Mouse (Mus musculus) ovary, postnatal 14 days (tissue): ENCODE results near the gene Il33.
"Not testable (repeated sequence)": the region's sequence is repeated elsewhere in the genome, so short reads cannot be mapped to it uniquely, and the experiment has no call there.

Experiments
- DNase-seq: peaks from one replicate; pipeline ENCODE4 v3.0.0; 2022; ENCODE audit warnings: low spot score

Il33 gene

DNA sequence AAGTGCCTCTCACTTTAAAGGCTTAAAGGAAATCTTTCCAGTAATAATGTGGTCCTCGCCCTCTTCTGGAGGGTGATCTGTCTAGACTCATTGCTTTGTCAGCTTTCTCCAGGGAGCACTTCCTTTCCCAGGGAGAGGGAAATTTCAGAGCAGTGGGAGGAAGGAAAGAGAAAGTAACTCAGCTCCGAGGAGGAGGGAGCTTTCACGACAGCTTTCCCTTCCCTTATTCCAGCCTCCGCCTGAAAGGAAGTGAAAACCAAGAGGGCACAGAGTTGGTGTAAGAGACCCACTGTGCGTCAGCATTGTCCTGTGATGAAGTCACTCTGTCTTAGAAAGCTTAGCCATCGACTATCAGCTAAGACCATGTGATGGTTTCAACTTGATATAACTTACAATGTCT is 15.3 kb downstream of the Il33 start:
- DNase-seq: no peak

DNA sequence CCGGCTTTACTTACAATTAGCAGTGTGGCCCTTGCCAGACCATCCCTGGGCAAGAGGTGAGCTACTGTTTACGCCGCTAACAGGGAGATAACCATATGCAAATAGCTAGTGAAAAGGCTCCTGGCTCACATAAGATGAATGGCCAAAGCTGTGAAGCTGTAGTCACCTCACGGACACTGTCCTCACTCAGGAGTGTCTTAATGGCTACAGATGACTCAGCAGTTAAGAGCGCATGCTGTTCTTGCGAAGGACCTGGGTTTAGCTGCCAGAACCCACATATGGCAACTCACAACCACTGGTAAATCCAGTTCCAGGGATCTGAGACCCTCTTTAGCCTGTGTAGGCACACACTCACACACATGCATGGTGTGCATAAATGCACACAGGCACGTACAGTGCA is 16.3 kb downstream of the Il33 start:
- no peak for DNase-seq

DNA sequence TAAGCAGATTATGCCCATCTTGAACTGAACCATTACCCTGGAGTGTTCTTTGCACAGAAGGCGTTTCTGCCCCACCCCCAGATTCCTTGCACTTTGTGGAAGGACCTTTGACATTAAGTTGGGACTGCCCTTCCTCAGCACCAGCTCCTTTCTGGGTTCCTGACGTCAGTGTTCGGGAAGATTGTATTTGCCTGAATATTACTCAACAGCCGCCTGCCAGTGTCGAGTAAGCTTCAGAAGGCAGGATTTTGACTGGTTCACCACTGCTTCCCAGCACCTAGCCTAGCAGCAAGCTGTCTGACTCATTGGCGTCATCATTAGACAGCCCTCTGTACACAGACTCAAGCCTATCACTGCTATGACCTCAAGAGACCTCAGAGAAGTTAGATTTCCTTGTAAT is 17.4 kb downstream of the Il33 start:
- no peak for DNase-seq

DNA sequence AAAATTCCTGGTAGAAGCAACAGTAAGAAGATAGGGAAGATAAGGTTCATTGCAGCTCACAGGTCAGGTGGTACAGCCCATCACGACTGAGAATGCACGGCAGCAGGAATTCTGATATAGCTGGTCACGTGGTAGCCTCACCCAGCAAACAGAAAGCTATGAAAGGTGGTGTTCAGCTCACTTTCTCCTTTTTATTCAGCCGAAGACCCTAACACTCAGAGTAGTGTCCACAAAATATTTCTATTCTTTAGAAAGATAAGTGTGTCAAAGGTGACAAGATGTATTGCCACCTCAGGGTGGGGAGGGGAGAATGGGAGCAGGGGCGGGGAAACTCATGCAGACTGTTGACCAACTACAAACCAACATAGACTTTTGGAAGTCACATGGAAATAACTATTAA is 19.5 kb downstream of the Il33 start:
- DNase-seq: no peak

DNA sequence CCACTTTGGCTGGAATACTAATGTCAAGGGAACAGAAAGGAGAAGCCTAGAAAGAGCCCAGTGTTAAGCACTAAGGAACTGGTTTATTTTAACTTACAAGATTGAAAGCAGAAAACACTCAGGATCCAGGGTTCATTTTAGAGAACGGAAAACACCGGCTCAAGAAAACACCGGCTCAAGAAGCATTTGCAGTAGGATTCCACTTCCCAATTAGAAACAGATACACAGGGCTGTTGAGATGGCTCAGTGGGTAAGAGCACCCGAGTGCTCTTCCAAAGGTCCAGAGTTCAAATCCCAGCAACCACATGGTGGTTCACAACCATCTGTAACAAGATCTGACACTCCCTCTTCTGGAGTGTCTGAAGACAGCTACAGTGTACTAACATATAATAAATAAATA is 20.0 kb downstream of the Il33 start:
- DNase-seq: not testable (repeated sequence)

DNA sequence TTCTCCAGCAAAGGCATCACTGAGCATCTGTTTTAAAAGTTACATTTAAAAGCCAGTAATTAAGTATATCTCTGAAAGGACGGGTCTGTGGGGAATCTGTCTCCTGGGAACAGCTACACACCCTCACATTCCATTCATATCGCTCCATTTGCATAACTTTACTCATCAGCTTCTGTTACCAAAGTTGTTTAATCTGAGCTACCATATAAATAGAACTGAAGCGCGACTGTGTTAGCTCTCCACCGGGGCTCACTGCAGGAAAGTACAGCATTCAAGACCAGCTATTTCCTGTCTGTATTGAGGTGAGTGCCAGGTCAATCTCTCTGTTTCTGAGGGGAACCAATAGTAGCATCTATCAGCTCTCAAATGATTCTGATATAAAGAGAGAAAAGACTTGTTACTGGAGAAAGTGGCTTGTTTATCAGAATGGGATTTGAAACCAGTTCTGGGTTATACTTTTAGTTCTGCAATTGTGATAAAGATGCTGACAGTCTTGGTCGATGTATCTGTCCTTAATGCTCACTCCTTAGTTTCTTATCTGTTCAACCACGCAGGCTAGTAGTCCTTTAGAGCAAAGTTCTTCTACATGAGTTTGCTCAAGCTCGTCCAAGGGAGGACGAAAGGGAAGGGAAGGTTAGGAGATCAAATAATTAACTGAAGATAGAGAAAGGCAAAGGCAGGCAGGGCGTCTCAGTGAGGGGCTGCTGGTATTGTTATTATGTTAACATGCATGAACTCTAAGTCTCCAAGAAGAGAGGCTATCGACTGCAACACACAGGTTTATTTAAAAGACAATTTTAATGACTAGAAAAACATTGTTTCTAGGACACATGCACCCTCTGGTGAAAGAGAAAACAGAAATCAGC is 20.9 kb downstream of the Il33 start:
- DNase-seq: no peak

DNA sequence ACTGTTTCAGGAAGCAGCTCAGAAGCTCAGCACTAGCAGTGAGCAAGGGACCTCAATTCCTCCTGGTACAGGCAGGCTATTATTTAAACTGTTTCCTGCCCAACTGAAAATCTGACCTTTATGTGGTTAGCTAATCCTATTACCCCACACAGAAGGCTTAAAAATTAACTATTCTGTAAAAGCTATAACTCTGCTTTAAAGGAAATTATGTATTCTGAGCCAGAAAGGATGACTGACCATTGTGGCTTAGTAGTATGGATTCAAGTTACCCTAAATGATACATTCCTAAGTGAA is 21.5 kb downstream of the Il33 start:
- DNase-seq: no peak

DNA sequence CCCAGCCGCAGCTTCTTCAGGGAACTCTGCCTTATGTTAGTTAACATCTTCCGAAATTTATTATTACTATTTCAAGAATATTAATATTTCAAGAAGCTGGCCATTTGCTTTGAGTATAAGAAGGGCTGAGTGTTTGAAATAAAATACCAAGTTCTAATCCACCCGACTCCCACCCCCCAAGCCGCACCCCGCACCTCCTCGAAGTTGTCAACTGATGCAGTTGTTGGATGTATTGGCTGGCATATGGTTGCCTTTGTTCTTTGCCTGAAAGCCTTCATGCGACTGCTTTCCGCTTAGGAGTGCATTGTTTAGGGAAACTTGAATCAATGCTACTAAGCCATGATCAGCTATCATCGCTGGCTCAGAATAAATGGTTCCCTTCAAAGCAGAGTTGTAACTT is 22.1 kb downstream of the Il33 start:
- DNase-seq: no peak

DNA sequence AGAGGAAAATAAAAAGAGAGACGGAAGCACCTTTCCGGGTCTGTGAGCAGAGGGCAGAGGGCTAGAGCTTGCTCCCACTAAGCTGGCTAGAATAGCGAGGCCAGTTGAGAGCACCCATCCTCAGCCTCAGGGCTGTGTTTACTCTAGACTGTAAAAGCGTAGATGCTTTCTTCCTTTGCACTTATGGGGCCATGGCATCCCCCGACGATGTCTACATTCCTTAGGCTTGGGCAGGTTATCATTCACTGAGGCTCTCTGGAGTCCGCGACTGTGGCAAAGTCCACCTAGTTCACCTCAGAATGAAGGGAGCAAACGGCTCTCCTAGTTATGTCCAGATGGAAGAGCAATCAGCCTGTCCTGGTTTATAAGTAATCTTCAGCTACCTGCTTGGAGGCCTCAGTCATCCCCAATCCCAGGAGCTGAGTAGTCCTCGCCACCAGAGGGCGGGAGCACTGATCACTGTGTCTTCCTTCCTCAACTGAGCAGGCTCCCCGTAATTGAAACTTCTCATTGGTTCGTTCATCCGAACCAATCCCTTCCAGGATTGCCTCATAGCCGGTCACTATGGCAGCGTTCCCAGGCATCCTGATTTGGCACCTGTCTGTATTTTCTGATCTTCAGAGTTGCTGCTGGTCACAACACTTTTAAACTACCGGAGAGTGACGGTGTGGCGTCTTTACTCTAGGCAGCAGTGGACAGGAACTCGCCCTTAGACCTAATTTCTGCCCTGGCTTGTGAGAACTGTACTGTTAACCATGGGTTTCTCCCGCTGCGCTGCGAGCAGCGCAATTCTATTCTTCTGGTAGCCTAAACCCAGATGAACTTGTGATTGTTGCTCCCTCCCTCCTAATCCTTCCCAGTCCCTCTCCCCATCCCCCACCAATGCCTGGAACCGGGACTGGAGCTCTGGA is 23.2 kb downstream of the Il33 start:
- peak; percentile 66 for DNase-seq

DNA sequence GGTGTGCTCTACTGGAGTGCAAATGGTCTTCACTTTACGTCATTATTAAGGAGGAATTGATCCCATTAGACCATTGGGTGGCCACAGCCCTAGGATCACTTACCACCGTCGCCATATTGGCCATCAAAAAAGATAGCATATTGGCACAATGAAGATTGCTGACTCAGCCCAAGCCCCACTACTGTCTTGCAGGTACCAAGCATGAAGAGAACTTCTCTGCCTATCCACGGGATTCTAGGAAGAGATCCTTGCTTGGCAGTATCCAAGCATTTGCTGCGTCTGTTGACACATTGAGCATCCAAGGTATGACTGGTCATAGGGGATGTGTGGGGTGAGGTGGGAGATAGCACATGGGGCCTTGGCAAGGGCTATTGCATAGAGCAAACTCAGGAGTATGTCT is 27.6 kb downstream of the Il33 start:
- no peak for DNase-seq

DNA sequence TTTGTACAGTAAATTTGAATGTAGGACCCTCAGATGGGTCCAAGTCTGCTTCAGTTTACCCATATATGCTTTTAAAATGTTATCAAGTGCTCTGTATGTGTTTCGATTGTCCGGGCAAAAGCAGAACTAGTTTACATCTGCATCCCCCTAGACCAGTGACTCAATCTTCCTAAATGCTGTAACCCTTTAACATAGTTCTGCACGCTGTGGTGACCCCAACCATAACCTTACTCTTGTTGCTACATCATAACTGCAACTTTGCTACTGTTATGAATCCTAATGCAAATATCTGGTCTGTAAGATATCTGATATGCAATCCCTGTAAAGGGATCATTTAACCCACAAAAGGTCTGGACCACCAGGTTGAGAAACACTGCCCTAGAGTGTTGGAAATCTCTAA is 28.9 kb downstream of the Il33 start:
- DNase-seq: no peak

DNA sequence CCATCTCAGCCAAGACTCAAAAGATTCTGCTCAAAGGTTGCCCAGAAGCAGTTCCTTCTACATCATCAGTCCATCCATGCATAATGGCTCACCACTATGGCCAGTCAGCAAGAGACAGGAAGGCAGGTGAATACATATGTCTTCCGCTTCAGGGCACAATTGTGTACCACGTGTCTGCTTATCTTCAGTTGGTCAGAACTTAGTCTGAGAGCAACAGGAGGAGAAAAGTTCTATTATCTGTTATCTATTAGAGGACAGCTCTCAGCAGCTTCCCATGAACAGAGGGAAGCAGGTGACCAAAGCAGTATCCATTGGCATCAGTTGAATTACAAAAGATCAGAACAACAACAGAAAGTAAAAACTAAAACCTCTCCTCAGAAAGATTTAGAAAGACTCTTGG is 30.5 kb downstream of the Il33 start:
- no peak for DNase-seq

DNA sequence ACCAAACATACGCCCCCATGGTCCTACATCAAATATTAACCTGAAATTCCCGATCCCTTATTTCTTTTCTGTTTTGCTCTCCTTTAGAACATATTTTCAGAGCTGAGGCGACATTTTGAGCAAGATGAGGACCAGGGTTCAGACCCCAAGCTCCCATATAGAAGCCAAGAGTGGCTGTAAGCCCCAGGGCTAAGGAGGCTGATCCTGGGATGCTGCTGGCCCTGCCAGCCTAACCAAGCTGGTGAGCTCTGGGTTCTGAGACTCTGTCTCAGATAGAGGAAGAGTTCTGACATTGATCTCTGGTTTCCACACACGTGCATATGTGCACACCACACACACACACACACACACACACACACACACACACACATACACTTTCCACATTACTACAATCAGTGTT is 36.0 kb downstream of the Il33 start:
- DNase-seq: no peak

DNA sequence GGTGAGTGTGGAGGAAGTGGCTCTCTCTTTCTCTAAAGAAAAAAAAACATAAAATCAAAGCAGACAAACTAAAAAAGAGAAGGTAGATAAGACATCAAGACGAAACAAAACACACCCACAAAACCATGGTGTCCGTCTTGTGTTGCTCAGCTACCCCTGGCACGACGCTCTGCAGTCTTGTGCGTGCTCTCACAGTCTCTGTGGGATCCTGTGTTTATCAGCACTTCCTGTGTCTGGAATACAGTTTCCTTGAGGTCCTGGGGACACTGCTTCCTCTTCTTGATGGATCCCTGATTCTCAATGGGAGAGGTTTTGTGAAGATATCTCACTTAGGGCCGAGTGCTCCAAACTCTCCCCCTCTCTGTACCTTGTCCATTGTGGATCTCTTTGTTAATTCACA is 36.9 kb downstream of the Il33 start:
- DNase-seq: no peak

DNA sequence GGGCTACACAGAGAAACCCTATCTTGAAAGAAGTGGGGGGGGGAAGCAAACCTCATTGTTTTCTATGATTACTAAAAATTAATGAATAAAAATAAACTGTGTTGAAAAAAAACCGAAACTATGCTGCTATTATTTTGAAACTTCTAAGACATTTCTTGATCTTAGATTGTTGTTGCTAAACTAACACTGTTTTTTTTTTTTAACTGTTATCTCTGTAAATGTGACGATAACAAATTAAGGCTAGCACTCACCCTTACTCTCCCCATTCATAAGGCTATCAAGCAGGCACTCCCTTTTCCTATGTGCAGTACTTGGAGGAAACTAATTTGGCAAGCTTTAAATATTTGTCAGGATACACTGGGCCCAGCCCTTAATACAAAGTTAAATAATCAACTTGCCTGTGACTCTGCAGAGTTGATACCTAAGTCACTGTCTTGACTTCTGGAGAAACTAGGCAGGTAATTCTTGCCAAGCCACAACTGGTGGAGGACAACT is 38.7 kb downstream of the Il33 start:
- no peak for DNase-seq

DNA sequence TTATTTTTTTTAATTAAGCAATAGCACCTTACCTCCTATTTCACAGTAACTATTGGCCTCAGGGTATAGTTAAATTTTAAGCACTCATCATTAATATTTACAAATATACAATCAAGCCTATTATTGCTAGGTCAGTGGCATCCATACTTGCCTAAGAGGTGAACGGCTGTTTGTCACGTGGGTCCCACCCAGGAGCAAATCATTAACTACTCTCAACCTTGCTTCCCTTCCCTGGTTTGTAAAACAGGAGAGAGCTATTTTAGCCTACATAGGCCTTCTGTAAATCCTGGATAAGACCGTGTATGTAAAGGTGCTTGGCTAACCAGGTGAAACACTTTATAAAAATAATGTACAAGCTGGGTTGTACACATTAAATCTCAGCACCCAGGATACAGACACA is 43.0 kb downstream of the Il33 start:
- no peak for DNase-seq

DNA sequence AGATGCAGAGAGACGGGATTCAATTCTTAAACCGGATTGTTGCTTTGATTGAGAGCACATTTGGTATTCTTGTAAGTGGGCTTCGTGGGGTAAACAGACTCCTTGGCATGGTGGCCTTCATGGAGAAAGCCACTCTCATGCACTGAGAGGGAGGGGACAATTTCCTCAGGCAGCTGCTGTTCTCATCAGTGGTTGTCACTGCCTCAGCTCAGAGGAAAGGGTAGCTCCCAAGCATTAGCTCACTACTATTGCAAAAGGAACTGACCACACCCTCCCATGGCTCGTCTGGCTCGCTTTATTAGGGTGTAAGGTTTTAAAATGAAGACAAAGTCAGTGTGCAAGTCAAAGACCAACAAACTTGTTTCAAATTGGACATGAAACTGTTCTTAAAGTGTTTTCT is 48.5 kb downstream of the Il33 start:
- no peak for DNase-seq

DNA sequence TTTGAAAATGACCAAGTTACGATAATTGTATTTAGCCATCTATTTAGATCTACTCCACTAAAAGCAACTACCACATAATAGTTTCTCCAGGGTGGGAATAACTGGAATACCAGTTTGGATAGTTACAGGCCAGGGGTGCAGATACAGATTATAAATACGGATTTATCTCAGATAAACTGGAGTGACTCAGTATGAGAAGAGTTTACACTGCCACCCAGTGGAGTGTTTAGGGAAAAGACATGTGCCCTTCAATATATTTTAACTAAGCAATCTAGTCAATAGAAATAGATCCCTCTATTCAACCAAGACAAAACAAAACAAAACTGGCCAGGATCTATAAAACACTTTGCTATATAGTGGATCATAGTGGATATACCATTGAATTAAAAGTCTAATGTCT is 53.9 kb downstream of the Il33 start:
- peak; percentile 18 for DNase-seq

DNA sequence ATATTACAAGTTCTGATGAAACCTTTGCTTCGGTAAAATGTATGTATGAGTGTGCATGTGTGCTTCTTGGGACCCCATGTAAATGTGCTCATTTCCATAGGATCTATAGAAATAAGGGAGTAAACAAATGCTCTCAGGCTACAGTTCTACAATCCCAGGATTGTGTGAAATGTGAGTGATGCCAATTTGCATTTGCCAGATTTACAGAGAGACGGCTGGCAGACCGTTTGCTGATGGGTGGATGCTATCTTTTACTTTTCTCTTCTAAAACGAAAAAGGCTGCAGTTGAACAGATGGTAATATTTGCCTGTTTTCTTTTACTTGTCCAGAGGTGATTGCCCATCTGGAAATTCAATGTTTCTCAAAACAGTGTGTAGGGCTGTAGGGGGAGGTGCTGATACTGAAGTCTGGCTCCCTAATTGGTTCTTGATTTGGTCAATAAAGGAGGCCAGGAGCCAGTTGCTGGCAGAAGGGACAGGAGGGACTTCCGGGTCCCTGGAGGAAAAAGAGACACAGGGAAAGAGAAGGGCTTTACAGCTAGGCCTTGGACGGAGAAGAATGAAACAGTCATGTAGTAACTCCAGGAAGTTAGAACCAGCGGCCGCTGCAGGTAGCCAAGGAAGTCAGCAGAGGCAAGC is 54.7 kb downstream of the Il33 start:
- no peak for DNase-seq

DNA sequence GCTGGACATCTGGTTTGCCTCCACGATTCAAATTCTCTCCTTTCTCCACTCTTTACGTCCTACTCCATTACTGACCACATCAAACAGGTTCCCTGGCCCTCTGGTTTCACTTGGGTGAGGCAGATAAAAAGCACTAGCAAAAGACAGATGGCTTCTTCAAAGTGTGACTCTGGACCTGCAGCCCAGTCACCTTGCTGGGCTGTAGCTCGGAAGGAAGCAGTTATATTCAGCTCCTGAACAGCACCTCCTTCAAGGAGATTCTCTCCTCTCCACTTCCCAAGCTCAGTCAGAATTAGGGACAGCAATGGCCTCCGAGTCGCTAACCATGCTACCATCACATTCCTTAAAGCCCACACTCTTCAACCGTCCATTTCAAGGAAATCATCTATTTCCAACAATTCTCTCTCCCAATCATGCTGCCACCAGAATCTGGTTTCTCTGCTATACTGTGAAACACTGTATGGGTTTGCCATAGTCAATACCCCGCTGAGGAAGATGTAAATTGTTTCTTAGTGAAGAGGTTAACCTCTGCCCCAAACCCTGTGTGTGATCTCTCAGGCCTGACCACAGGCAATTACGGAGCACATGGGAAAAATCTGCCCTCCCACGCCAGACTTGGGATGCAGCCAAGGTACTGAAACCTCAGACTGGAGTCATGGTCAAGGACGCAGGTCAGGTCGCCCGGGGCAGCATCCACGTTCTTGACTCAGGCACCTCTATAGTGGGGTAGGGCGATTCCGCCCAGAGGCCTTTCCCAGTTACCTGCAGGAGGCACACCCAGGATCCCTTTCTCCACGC is 59.5 kb downstream of the Il33 start:
- peak; percentile 15 for DNase-seq

DNA sequence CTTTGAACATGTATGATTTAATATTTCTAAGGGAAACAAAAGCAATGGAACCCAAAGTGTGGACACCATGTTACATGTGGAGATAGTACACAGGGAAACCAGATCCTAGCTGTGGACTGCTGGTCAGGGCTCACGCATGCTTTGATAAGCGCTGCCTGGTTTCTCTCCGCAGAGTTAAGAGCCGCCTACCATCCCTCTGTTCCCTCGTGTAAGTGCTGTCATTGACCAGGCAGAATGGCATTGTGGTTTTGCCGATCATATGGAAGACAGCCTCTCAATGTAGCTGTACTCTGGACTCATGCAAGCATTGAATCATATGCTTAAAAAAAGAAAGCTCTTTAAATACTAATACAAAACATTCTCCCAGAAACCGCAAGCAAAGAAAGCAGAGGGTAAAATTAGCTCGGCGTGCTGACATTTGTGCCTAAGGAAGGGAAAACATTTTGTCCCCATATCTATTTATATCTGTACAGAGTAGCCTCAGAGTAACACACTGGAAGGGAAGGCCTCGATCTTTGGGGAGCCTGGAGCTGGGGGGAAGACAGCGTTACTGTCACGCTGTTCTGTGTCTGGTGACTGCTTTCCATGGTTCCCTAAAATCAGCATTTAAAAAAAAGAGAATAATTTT is 61.7 kb downstream of the Il33 start:
- DNase-seq: no peak
